Mouse (Mus musculus) olfactory bulb, adult 2 months (tissue): Measurements from ENCODE around the gene Elf3.

ENCODE experiments used
- CTCF ChIP-seq: fragments of 200-500 bp; IDR thresholded peaks from 2 replicates; pipeline ENCODE4 v1.5.1; 2012; ENCODE audit warnings: low read depth, mild to moderate bottlenecking, low read length, moderate library complexity; ENCODE audit not compliant: insufficient read depth
- POLR2A ChIP-seq: fragments of 200-500 bp; IDR thresholded peaks from 2 replicates; pipeline ENCODE4 v1.6.1; 2012; ENCODE audit warnings: mild to moderate bottlenecking, low read depth, low read length, moderate library complexity; ENCODE audit not compliant: insufficient read depth

DNA sequence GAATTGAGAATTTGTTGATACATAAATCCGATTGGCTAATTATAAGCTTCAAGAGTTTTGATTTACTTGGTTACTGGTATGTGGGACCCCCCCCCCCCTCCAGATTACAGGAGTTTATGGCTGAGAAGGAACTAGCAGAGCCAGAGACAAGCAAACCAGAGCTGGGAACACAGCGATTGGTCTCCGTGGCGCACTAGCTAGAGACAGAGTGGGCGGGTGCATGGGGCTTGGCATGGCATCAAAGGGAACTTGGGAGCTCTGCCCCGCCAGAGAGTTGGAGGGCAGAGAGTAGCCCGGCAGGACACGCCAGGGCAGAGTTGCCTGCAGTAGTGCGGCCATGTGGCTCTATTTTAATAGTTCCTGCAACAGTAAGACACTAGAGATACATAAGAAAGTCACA is 22.3 kb upstream of the Elf3 start:
- TF ChIP-seq CTCF (no peak), POLR2A (no peak)
